Mouse (Mus musculus) spleen, adult 2 months (tissue): Measurements from ENCODE around the gene P3h4. TPM values are rescaled to one million over a fixed set of nuclear protein-coding genes. Genes with fewer than 3 reads are reported as not detected.
A peak's percentile ranks its signal among the peaks of the same experiment; 100 is the strongest.

Source experiments
- DNase-seq, 2 experiments: peaks; one replicate each; pipeline versions ENCODE4 v3.0.0 to v3.0.0-alpha.2; 2012 to 2021; ENCODE audit warnings: low spot score in 2 of 2, low read depth in 1 of 2
- H3K27ac ChIP-seq: fragments of 200-500 bp; 2 replicates; pipeline ENCODE4 v1.5.1; 2012; ENCODE audit warnings: low read length, inconsistent platforms; ENCODE audit not compliant: insufficient read depth
- H3K27me3 ChIP-seq: fragments of 200-500 bp; 2 replicates; pipeline ENCODE4 v1.6.1; 2012; ENCODE audit warnings: mild to moderate bottlenecking, moderate library complexity, low read length, inconsistent platforms; ENCODE audit not compliant: control insufficient read depth, insufficient read depth
- H3K36me3 ChIP-seq: fragments of 200-500 bp; 2 replicates; pipeline ENCODE4 v1.6.1; 2012; ENCODE audit warnings: mild to moderate bottlenecking, low read length, inconsistent platforms; ENCODE audit not compliant: control insufficient read depth, insufficient read depth
- H3K4me1 ChIP-seq: fragments of 200-500 bp; 2 replicates; pipeline ENCODE4 v1.6.1; 2011; ENCODE audit warnings: inconsistent platforms; ENCODE audit not compliant: control insufficient read depth, insufficient read depth, insufficient read length
- H3K4me3 ChIP-seq: fragments of 200-500 bp; 2 replicates; pipeline ENCODE4 v1.5.1; 2011; ENCODE audit warnings: mild to moderate bottlenecking, inconsistent platforms; ENCODE audit not compliant: insufficient read depth, insufficient read length; ENCODE audit errors: extremely low read depth
- CTCF ChIP-seq: fragments of 200-500 bp; IDR thresholded peaks from 2 replicates; pipeline ENCODE4 v1.5.1; 2011; ENCODE audit warnings: mild to moderate bottlenecking, inconsistent platforms; ENCODE audit not compliant: insufficient read depth, insufficient read length, insufficient replicate concordance; ENCODE audit errors: extremely low read depth
- POLR2A ChIP-seq: fragments of 200-500 bp; IDR thresholded peaks from 2 replicates; pipeline ENCODE4 v1.6.1; 2011; ENCODE audit warnings: low read depth, low read length, inconsistent platforms
- WGBS: fragments of 180-500 bp; shearing (Covaris S2); methylation state at CpG from one replicate; pipeline ENCODE4 v1.1.7; 2018; 5-methylcytosine and 5-hydroxymethylcytosine counted together
- polyA plus RNA-seq: library from polyadenylated mRNA; depleted of rRNA; stranded (reverse); fragments of >200 nt; gene quantifications from 2 replicates; pipeline ENCODE4 v1.2.3, GENCODE M21; 2012

P3h4 gene
- polyA plus RNA-seq, 1 experiment: 6.7 TPM

DNA sequence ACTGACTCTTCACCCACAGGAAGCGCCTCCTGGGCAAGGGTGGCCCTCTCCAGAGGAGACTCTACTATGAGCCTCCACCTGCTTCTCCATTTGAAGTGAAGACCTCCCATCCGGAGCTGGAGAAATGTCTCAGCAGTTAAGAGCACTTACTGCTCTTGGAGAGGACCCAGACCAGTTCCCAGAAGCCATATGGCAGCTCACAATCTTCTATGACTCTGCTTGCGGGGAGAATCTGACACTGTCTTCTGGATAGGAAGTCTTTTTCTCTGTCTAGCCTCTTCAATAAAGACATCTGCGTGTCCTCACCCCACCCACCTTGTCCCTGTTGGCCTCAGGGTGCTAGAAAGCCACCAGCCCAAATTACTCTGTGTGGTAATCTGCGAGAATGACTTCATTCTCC lies 21.7 kb downstream of the P3h4 start:
- Histone ChIP-seq H3K36me3 (no peaks in the 10 kb centered on the region), H3K27ac (no peak overlapping the region), H3K27me3 (no peaks in the 10 kb centered on the region), H3K4me3 (no peak overlapping the region), H3K4me1 (peaks cover 9% of the 10 kb centered on the region; the same call in 1 of the 2 replicates)
- WGBS: 71% methylated on average over 5 of the region's 5 CpGs
- no peak for TF ChIP-seq CTCF
- no peak for TF ChIP-seq POLR2A
- DNase-seq: no peak

DNA sequence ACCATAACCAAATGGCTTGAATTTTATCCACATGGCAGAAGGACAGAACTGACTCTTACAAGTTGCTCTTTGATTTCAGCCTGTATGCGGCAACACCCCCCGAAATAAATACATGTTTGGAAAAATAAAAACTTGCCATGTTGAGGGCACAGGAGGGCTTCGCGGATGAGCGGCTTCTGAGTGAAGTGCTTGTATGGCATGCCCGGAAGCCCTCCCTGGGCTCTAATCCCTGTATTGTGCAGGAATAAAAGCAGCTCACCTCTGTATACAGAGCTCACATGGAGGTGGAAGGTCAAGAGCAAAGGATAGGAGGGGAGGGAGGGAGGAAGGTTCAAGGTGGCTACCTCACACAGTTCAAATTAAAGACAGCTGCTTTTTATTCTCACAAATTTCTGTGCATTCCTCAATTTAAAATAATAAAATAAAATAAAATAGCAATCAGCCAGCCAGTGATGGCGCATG lies 22.7 kb downstream of the P3h4 start:
- no peaks in the 10 kb centered on the region for H3K27me3 ChIP-seq
- peaks cover 6% of the 10 kb centered on the region; the same call in 1 of the 2 replicates for H3K4me1 ChIP-seq
- TF ChIP-seq CTCF (no peak), POLR2A (no peak)
- WGBS: 92% methylated on average over 7 of the region's 7 CpGs
- no peak overlapping the region for H3K27ac ChIP-seq
- no peak for DNase-seq
- H3K4me3 ChIP-seq: no peak overlapping the region
- no peaks in the 10 kb centered on the region for H3K36me3 ChIP-seq

DNA sequence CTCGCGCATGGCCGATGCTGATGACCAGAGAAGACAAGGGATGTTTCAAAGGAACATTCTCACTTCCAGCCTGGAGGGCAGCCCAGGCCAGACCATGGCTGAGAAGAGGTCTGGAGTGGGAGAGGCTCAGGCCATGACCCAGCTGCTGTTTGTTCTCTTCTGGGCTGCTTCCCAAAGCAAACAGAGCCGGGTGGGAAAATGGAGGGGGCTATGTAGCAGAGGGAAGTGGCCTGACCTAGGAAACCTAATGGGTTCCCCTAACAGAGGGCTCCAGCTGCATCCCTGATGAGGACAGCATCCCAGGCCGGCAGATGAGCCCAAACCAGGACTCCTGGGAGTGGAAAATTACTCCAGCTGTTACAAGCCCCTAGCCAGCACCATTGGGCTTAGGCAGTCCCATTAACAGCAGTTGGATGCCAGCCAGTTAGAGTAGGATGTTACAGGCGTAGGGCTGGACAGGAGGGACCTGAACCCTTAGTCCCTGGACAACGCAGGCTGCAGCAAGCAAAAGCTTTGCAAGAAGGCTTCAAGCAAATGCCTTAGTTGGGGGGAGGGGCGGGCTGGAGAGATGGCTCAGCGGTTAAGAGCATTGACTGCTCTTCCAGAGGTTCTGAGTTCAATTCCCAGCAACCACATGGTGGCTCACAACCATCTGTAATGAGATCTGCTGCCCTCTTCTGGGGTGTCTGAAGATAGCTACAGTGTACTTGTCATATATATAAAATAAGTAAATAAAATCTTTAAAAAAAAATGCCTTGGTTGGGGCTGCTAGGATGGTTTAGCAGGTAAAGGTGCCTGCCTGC lies 23.4 kb downstream of the P3h4 start:
- no peak for TF ChIP-seq POLR2A
- no peak for TF ChIP-seq CTCF
- Histone ChIP-seq H3K4me3 (no peak overlapping the region), H3K36me3 (no peaks in the 10 kb centered on the region), H3K27ac (no peak overlapping the region), H3K27me3 (no peaks in the 10 kb centered on the region), H3K4me1 (peaks cover 2% of the 10 kb centered on the region; the same call in 1 of the 2 replicates)
- no peak for DNase-seq
- 84% methylated on average over 9 of the region's 9 CpGs for WGBS

- H3K4me3 ChIP-seq: no peak overlapping the region
- TF ChIP-seq CTCF: no peak
- TF ChIP-seq POLR2A: no peak
- no peaks in the 10 kb centered on the region for H3K36me3 ChIP-seq
- no peak for DNase-seq
- H3K4me1 ChIP-seq: no peaks in the 10 kb centered on the region; the same call in 1 of the 2 replicates
- no peaks in the 10 kb centered on the region for H3K27me3 ChIP-seq
- WGBS: 70% methylated on average over 8 of the region's 8 CpGs
- H3K27ac ChIP-seq: peak overlapping the region; percentile 33; the same call in 1 of the 2 replicates
Observed at GRCm38 (mm10) chr11:100389931-100390445, 24.6 kb downstream of the P3h4 start.

DNA sequence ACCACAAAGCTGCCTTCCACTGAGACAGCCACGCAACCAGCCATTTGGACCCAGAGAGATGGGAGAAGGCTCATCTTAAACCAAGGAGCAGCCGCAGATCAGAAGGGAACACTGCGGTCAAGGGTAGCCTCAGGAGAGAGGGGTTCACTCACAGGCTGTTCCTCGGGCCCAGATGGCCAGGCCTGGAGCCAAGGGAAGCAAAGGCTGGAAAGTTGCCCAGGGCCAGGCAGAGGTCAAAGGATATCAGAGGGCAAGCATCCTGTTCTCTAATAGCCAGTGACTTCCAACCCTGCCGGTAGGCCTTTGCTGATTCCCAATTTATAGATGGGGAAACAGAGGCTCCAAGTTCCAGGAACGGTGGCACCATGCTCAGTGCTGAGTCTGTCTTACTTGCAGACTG lies 26.0 kb downstream of the P3h4 start:
- Histone ChIP-seq H3K36me3 (no peaks in the 10 kb centered on the region), H3K4me1 (no peaks in the 10 kb centered on the region; the same call in 1 of the 2 replicates), H3K4me3 (no peak overlapping the region), H3K27me3 (no peaks in the 10 kb centered on the region), H3K27ac (no peak overlapping the region)
- TF ChIP-seq POLR2A (no peak), CTCF (no peak)
- no peak for DNase-seq
- WGBS: 85% methylated on average over 6 of the region's 6 CpGs

DNA sequence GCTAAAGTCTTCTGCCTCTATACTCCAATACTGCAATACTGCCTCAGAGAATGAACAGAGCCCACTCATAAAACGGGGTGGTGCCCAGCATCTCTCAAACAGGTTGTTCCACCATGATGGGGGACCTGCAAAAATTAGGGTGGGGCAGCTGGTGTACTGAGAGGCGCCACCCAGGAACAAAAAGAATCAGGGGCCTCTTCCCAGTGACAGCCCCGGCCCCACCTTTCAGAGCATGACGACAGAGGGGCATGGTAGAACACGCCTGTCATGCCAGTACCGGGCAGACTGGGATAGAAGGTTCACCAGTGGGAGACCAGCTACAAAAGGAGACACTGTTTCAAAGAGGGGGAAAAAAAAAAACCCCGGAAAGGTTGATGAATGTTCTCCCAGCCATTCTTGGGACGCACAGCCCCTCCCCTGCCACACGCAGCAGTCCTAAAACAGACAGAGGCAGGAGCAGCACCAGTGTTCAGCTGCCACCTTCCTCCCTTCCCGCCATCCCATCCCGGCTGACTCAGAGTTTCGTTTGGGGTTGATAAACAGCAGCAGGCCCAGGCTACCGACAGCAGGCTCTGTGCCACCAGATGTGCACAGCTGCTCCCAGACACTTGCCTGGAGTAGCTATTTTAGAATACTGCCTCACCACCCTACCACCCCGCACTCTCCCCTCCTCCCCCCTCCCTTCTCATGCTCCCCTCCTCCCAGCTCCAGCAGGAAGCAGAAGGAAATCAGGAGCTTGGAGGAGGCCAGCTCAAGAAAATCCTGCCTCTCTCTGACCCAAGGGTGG lies 26.9 kb downstream of the P3h4 start:
- TF ChIP-seq POLR2A (no peak), CTCF (no peak)
- DNase-seq: no peak
- Histone ChIP-seq H3K4me1 (no peaks in the 10 kb centered on the region; the same call in 1 of the 2 replicates), H3K36me3 (no peaks in the 10 kb centered on the region), H3K27me3 (no peaks in the 10 kb centered on the region), H3K4me3 (no peak overlapping the region), H3K27ac (no peak overlapping the region)
- WGBS: 71% methylated on average over 14 of the region's 14 CpGs

DNA sequence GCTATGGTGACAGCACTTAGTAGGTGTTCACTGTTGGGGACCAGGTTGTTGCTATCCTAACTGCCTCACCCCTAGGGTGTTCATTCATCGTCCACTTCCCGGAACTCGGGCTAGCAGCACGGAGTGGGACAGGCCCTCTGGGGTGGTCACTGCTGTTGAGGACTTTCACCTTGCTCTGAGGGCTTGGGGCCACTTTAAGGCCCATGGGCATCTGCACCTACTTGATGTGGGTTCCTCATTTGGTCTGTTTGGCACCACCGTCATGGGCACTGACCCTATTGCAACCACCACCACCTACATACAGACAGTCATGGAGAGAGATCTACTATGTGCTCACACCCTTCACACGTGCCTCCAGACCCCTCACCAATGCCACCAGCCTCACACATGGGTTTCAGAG lies 27.5 kb downstream of the P3h4 start:
- no peaks in the 10 kb centered on the region for H3K27me3 ChIP-seq
- H3K27ac ChIP-seq: no peak overlapping the region; the same call in 1 of the 2 replicates
- H3K4me1 ChIP-seq: no peaks in the 10 kb centered on the region; the same call in 1 of the 2 replicates
- TF ChIP-seq CTCF: no peak
- no peak for TF ChIP-seq POLR2A
- H3K4me3 ChIP-seq: no peak overlapping the region
- no peaks in the 10 kb centered on the region for H3K36me3 ChIP-seq
- DNase-seq: no peak
- WGBS: 90% methylated on average over 6 of the region's 6 CpGs
